Mouse (Mus musculus) lung, adult 2 months (tissue): ENCODE data around the gene Cpxm2. TPM values are rescaled to one million over a fixed set of nuclear protein-coding genes. Genes with fewer than 3 reads are reported as not detected.

Experiments
- DNase-seq: peaks from one replicate; pipeline ENCODE4 v3.0.0; 2022
- H3K4me1 ChIP-seq: fragments of 200-500 bp; 2 replicates; pipeline ENCODE4 v1.6.1; 2011; ENCODE audit warnings: low read length; ENCODE audit not compliant: control insufficient read depth, insufficient read depth
- H3K4me3 ChIP-seq: fragments of 200-500 bp; replicated peaks from 2 replicates; pipeline ENCODE3; 2011; ENCODE audit warnings: low read depth, mild to moderate bottlenecking, control low read depth, low read length; ENCODE audit errors: extremely low read depth
- CTCF ChIP-seq: fragments of 200-500 bp; IDR thresholded peaks from 2 replicates; pipeline ENCODE4 v1.5.1; 2011; ENCODE audit warnings: mild to moderate bottlenecking, low read length, control low read depth; ENCODE audit not compliant: insufficient read depth
- POLR2A ChIP-seq: fragments of 200-500 bp; IDR thresholded peaks from 2 replicates; pipeline ENCODE4 v1.6.1; 2011; ENCODE audit warnings: low read depth, mild to moderate bottlenecking, control low read depth, low read length, borderline replicate concordance; ENCODE audit errors: extremely low read depth
- WGBS: fragments of 180-500 bp; shearing (Covaris S2); methylation state at CpG from one replicate; pipeline ENCODE4 v1.1.7; 2018; 5-methylcytosine and 5-hydroxymethylcytosine counted together
- polyA plus RNA-seq: library from polyadenylated mRNA; depleted of rRNA; stranded (reverse); fragments of >200 nt; gene quantifications from 2 replicates; pipeline ENCODE4 v1.2.3, GENCODE M21; 2012

Gene Cpxm2
- polyA plus RNA-seq, 1 experiment: 5.4 TPM

DNA sequence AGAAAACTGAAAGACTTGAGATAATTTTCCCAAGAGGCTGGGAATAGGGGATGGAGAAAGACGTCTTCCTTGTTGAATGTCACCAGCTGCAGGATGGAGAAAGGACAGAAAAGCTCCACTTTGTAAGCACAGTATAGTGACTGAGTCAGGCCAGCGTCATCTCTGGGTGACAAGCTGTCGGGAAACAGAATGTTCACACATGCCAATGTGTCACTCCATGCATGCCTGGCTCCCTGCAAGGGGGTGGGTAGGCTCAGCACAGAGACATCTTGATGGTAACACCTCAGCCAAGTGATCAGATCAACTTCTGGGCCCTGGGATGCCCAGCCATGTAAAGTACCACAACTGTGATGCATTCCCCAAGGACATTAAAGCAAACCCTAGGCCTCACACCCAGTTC lies 26.5 kb upstream of the Cpxm2 start:
- DNase-seq: no peak
- Histone ChIP-seq H3K4me1 (no peaks in the 10 kb centered on the region), H3K4me3 (no peak overlapping the region)
- WGBS: 68% methylated on average over 3 of the region's 3 CpGs
- TF ChIP-seq POLR2A (no peak), CTCF (no peak)

DNA sequence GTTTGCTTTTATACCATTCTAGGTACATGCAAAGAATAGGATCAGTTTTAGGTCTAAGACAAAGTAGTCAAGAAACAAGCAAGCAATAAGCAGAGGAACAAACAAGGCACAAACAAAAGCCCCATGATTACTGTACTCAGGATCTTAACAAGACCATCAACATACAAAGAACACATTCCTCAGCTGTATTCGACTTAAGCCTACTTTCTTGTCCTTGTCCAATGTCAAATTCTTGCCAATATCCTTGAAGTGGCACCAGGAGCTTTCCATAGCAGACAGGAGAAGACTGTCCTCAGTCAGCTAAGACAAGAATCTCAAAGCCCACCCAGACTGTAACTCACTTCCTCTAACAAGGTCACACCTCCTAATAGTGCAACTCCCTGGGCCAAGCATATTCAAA lies 24.5 kb upstream of the Cpxm2 start:
- 36% methylated on average over 1 of the region's 1 CpGs for WGBS
- TF ChIP-seq CTCF: no peak
- no peak for TF ChIP-seq POLR2A
- Histone ChIP-seq H3K4me1 (no peaks in the 10 kb centered on the region), H3K4me3 (no peak overlapping the region)
- DNase-seq: no peak

DNA sequence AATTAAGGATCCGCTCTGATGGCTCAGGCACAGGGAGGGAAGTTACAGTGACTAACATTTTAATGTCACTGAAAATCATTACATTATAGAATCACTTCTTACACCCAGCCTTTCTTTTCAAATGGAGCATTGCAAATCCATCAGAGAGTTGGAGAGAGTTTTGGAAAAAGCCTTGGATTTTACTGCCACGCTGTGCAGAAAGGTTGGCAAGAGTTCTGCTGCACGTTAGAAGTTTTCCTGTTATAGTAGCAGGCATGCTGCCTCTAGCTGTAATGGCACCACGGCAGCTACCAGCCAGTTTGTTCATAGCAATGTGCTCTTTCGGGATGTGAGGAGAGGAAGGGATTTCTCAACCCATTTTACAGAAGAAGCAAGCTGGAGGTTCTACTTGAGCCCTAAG lies 20.2 kb upstream of the Cpxm2 start:
- 74% methylated on average over 5 of the region's 5 CpGs for WGBS
- H3K4me1 ChIP-seq: no peaks in the 10 kb centered on the region
- TF ChIP-seq POLR2A (no peak), CTCF (no peak)
- H3K4me3 ChIP-seq: no peak overlapping the region
- DNase-seq: no peak

DNA sequence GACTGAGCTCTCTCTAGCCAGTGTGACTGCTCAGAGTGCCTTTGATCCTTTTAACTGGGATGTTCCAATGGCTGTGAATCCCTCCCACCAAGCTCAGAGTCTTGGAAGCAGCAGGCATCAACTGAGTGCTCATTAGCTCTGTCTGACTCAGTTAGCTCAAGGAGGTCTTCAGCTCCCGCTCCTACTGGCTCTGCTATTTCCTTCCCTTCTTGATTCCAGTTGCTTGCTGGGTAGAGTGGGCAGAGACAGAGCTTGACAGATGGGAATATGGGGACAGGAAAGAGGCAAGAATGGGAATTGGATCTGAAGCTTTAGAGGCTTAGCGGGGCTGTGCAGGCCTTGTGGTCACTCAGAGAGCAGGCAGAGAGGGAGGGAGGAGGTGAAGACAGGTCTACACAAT lies 19.8 kb upstream of the Cpxm2 start:
- WGBS: 71% methylated on average over 2 of the region's 2 CpGs
- no peak overlapping the region for H3K4me3 ChIP-seq

DNA sequence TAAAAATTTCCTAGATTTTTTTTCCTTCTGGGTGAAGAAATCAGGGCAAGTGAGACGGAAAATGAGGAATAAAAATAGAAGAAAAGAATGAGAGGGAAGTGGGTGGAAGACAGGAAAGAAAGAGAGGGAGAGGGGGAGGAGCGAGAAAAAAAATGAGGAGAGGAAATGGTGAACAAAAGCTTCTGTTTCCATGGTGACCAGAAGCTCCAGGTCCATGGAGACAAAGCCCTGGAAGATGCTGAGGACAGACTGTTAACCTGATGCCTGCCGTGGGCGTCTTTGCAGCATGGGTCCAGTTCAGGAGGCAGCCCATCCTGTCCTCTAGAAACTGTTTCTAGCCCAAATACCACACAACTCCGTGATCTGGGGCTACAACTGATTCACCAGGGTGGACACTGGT lies 17.7 kb upstream of the Cpxm2 start:
- WGBS: 62% methylated on average over 5 of the region's 5 CpGs
- H3K4me3 ChIP-seq: no peak overlapping the region
- H3K4me1 ChIP-seq: no peaks in the 10 kb centered on the region
- TF ChIP-seq POLR2A (no peak), CTCF (no peak)
- DNase-seq: no peak

More for the DNA sequence above, 19.8 kb upstream of the Cpxm2 start:
- H3K4me1 ChIP-seq: no peaks in the 10 kb centered on the region
- DNase-seq: no peak
- TF ChIP-seq POLR2A (no peak), CTCF (no peak)

DNA sequence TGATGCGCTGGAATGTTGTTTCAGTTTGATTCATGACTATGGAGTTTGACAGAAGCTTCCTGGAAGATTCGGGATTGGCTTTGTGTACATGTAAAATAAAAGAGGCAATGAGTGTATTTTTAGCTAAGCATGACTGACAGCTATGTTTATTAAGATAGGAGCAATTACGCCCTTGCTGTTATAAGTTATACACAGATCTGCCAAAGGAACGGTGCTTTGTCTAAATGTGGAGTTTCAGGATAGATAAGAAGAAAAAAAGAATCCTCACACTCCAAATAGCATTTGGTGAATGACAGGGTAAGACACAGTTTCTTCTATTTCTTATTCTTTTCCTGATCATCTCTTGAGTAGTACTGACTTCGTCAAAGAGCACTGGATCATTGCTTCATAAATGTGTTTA lies 17.2 kb upstream of the Cpxm2 start:
- DNase-seq: no peak
- H3K4me3 ChIP-seq: no peak overlapping the region
- 42% methylated on average over 5 of the region's 5 CpGs for WGBS
- no peaks in the 10 kb centered on the region for H3K4me1 ChIP-seq
- no peak for TF ChIP-seq POLR2A
- no peak for TF ChIP-seq CTCF

DNA sequence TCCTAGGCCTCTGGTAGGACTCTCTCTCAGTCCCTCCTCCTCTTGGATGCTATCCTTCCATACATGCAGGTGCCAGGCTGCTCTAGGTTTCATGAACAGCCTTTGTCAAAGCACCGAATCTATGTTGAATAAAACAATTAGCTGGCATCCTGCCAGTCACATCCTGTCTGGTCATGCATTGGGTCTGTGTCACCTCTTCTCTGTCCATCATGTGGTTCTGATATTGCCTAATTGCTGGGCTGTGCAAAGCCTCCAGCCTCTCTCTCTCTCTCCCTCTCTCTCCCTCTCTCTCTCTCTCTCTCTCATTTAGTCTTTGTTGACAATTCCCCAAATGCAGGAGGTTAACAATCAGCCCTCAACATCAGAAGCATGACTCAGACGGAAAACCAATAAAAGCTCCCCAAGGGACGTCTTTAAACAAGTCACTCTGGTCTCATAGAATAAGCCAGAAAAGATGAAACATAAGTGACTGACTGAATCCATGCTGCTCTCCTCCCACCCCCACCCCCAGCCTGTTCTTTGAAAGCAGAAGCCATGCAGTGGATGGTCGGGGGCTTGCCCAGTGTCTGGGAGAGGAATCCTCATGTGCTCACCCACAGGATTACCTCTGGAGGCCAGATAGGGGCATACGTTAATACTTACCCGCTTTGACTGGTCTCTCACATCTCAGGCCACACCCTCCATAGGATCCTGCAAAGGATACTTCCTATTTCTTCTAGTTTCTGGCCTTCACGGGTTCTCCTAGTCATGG lies 15.1 kb upstream of the Cpxm2 start:
- Histone ChIP-seq H3K4me1 (no peaks in the 10 kb centered on the region), H3K4me3 (no peak overlapping the region)
- WGBS: 52% methylated on average over 7 of the region's 7 CpGs
- DNase-seq: no peak
- TF ChIP-seq POLR2A: no peak
- TF ChIP-seq CTCF: no peak

DNA sequence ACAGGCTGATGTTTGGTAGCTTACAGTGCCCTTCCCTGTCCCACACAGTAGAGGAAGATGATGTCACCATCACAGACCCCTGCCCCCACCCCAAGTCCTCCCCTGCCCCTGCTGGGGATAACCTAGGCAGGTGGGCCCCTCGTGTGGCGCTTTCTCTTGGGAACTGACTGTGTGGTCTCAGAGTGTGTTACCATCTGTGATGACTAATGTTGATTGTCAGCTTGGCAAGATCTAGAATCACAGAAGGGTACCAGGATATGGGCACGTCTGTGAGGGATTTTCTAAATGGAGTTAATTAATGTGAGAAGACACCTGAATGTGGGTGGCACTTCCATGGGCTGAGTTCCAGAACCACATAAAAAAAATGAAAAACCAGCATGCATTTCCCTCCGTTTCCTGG lies 12.7 kb upstream of the Cpxm2 start:
- no peaks in the 10 kb centered on the region for H3K4me1 ChIP-seq
- H3K4me3 ChIP-seq: no peak overlapping the region
- TF ChIP-seq CTCF (no peak), POLR2A (no peak)
- 70% methylated on average over 4 of the region's 4 CpGs for whole genome bisulfite sequencing
- DNase-seq: no peak

DNA sequence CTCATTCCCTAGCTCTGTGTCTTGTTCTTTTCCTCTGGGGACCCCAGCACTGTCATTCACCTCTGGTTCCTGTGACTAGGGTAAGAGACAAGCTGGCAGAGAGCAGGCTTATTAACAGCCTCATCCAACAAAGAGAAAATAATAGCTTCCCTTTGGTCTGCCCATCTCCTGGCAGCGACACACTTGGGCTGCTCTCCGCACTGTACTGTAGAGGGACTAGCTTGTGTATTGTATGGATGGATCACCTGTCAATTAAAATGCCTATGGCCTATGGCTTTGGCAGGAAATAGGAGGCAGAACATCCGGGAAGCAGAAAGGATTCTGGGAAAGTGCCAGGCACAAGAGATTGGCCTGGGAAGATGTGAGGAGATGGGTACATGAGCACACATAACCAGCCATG lies 7.7 kb upstream of the Cpxm2 start:
- TF ChIP-seq POLR2A (no peak), CTCF (no peak)
- no peaks in the 10 kb centered on the region for H3K4me1 ChIP-seq
- no peak overlapping the region for H3K4me3 ChIP-seq
- 73% methylated on average over 3 of the region's 3 CpGs for WGBS
- DNase-seq: no peak

DNA sequence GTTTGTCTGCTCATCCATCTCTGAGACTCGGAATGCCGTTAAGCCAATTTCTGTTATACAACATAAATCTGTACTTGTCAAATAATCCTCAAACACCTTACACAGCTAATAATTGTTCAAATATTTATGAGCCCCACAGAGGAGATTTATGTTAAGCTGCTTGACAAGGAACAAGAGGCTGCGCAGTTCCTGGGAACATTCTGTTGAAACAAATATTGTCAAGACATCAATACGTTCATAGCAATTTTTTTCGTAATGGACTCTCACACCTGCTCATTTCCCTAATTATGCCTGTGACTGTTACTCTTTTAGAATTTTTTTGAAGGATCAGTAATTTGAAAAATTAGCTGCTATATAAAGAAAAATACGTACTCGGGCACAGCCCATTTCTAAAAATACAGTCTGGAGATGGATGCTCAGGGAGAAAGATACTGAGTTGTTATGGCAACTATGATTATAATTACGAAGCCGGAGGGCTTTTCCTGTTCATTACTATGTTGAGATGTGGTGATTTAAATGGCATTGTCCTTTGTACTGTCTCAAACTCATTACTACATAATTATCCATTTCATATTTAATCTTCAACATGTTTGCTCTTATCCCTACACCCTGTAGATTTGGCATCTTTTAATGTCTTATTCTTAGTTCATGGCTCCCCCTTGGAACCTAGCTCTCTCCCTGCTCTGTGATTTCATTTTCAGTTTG lies 3.9 kb upstream of the Cpxm2 start:
- H3K4me1 ChIP-seq: no peaks in the 10 kb centered on the region
- WGBS: 61% methylated on average over 9 of the region's 9 CpGs
- TF ChIP-seq CTCF (no peak), POLR2A (no peak)
- DNase-seq: no peak
- H3K4me3 ChIP-seq: no peak overlapping the region

DNA sequence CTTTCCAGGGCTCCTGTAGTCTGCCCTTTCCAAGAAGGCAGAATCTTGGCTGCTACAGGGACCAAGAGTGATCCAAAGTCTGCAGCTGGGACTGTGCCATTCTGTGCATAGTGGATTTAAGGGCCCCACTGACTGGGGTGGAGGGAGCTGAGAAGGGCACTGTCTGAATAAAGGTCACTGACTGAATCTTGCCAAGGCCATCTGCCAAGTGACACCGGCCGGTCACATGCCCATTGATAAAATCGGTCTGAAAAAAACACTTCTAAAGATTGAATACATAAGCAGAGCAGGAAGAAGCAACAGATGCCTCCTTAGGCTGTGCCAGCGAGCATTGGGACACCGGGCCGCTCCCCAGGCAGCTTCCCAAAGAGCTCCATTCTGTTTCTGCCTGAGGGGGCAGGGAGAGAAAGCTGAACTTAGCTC lies 803 bp downstream of the Cpxm2 start:
- no peak for TF ChIP-seq POLR2A
- no peak for TF ChIP-seq CTCF
- Histone ChIP-seq H3K4me3 (no peak overlapping the region), H3K4me1 (no peaks in the 10 kb centered on the region)
- 37% methylated on average over 6 of the region's 6 CpGs for WGBS
- DNase-seq: no peak
